Mouse (Mus musculus): ENCODE results near the gene Znrf3.
A peak's percentile ranks its signal among the peaks of the same experiment; 100 is the strongest.

The Znrf3 gene

DNA sequence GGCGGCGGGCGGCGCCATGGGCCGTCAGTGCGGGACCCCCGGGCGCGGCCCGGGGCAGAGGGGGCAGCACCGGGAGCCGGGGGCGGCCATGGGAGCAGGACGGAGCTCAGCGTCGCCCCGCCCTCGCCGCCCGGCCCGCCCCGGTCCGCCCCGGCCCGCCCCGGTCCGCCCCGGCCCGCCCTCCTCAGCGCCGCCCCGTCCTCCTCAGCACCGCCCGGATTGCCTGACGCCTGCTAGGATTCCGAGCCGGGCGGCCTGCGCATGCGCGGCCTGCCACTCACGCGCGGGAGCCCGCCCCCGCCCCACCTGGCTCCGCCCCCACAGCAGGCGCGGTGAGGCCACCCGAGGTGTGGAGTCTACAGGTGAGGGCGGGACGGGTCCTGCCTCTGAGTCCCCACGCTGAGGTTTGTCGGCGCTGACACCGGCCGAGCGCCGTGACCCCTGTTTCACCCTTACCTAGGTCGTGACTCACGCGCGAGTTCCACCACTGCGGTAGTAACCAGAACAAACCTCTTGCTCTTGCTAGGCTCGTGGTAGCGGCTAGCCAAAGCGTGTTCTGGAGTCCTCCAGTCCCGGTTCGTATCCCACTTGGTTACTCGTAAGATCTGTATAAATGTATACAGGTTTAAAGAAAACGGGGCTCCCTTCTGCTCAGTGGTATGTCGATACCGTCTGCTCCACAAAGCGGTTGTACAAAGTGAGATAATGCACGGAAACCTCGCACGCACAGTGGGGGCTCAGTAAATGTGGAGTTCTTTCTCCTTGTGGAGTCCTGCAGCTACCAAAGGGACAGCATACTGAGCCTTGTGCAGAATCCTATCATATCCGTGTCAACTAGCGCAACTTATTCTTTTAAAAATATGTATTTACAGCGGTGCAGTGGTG is 182.9 kb downstream of the Znrf3 start, which contains the start of gene Kremen1:
Gene Kremen1, minus strand, starts transcription at position 51 of the 885 bp plus-strand sequence.
- DNase-seq, result peak; percentile 96

DNA sequence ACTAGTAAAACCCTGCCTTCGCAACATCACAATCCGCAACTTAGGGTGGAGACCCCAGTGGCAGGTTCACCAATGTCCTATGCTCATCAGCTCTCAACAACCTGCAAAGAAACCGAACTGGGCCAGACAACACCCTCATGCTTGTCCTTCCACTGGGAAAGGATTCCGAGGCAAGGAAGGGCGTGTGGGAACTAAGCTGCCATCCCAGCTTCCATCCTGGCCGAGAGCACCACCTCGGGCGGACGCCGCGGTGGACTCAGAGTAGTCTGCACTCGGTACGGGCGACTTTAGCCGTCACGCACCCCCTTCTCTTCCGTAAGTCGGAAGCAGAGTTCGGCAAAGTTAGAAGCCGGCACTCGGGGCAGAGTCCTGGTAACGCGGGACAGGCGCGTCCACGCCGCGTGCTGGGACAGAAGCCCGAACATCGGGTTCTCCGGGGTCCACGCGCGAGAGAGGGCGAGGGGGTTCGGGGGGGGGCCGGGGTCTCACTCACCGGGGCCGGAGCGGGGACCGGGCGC is 183.6 kb downstream of the Znrf3 start:
- peak; percentile 37 for DNase-seq

DNA sequence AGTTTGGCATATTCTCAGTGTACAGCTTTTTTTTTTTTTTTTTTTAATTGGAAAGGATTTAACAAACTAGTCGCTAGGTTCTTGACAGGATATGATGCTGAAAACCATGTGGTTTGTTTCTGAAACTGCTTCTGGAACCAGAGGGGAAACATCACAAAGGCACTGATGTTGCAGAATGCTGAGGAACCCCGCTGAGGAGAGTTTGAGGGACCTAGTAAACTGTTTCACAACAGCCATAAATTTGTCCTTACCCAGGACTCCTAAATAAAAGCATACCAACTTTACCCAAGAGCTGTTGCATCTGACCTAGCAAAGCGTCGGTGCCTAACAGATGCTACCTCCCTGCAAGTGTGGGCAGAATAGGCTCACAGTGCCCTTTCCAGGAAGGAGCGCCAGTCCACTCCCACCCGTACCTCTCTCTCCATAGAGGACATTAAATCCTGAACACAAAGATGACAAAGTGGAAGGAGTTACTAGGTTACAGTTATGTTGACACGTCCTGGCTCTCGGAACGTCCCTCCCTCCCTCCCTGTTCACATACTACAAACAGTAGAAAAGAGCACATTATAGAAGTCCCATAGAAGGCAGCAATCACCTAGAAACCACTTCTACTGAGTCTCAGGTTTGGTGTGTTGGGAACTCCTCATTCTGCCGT is 184.6 kb downstream of the Znrf3 start:
- no peak for DNase-seq

DNA sequence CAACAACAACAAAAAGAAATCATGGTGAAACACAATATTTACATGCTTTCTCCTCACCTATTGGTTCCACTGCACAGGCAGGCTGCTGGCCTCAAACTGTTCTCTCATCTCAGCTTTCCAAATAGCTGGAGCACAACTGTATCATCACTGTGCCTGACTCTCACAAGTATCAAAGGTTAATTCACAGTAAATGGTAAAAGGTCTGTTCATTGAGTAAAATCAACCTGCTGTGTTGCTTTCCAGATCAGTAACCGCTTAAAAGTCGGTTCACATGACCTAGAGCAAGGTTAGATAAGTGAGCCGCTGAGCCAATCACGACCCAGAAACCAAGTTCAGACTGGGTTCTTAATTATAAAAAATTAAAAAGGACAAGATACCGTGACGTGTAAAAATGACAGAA is 186.6 kb downstream of the Znrf3 start:
- no peak for DNase-seq

DNA sequence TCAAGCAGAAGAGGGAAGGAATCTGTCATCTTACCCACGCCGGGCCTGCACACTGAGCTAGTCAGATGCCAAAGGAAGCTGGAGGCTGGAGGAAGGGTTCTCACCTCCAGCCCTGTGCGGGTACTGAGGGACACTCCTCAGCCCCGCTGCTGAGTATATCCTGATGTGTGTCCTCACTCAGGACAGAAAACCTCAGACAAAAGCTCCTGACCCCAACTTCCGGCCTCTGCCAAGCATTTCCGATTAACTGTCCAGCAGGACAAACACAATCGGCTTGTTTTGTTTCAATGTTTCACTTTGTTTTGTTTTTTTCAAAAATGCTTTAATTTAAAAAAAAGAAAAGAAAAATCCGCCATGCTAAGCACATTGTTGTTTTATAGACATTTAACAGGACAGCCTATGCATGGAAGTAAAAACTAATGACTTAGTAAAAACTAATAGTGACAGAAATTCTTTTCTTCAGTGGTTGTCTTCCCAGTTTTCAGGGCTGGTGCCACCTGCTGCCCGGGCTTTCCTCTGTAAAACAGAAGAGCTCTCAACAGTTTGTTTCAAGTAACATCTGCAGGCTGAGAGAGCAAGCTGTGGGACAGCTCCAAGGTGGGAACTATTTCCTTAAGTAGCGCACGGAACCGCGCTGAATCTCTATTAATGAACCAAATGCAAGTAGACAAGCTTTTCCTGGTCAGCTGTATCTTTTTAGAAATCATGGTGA is 187.3 kb downstream of the Znrf3 start:
- DNase-seq, result no peak

DNA sequence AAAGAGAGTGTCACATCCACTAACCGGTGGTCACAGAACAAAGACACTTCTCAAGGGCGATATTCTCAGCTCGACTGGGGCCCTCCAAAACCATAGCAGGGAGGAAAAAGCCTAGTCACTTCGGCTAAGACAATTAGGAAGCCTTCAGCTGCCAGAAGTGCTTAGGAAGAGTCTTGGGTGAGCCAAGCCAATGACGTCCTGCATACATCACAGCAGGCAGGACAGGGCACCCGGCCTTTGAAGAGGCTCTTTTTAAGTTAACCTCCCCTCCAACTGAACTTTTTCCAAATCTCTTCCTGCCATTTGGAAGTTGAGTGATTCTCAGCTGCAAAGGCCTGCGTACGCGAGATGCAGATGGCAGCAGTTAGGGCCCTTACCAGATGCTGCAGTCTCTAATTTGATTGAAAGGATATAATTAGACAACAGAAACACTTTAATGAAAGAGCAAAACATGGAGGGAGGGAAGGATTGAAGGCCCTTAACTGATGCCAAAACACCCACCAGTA is 189.1 kb downstream of the Znrf3 start:
- DNase-seq, result no peak

DNA sequence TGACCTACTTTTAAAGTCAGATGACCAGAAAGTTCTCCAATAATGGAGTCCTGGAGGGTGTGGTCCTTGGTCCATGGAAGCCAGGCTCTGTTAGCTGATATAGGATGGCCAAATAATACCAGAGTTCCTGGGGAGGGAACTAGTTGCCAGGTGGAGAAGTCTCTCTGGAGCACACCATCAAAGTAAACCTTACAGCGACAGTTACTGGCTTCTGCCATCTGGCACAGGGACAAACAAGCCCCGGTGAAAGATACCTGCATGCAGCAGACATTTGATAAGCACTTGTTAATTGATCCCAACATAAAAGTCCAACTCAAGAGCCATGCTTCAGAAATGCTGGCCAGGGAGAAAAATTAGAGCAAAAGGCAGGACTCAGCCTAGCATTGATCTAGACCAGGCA is 190.6 kb downstream of the Znrf3 start:
- no peak for DNase-seq

DNA sequence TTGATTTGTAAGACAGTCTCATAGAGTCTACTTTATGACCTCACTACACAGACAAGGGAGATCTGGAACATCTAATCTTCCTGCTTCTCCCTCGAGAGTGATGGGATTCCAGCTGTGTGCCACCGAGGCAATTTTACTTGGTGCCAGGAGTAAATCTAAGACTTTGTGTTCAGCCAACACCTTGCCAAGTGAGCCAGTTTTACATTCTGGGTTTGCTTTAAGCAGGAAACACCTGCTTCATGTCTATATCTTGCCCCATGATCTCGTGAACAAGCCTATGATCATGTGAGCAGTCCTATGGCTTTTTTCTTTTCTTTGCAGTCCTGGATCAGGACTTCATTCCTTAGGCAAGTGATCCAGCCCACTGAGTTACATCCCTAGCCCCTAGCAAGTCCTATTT is 191.1 kb downstream of the Znrf3 start:
- no peak for DNase-seq

DNA sequence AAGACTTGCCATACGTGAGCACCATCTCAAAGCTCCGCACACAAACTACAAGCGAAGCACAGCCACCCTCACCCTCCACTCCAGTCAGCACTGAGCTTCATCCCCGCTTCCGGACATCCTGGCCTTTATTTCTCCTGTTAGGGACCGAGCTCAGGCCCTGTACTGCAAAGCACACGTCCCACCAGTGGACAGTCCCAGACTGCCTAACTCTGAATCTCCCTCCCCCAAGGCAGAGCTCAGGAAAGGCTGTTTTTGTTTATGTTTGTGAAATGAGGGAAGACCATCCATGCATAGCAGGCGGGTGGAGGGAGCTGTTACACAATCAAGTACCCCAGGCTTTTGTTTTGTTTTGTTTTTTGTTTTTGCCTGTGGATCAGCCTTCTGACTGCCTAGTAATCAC is 191.9 kb downstream of the Znrf3 start:
- DNase-seq, result no peak

DNA sequence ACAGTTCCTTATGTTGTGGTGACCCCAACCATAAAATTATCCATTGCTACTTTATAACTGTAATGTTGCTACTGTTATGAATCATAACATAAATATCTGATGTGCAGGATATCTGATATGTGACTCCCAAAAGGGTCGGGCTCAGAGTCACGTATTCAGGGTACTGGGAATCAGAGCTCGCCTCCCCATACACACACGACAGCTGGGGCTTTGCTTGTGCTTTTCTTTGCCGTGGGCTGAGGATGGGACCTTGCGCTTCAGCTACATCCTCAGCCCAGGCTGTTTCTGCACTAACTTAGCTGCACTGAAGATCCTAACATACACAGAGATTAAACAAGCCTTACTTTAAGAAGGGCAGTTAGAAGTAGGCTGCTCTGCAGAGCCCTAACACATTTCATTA is 193.5 kb downstream of the Znrf3 start:
- DNase-seq, result no peak

DNA sequence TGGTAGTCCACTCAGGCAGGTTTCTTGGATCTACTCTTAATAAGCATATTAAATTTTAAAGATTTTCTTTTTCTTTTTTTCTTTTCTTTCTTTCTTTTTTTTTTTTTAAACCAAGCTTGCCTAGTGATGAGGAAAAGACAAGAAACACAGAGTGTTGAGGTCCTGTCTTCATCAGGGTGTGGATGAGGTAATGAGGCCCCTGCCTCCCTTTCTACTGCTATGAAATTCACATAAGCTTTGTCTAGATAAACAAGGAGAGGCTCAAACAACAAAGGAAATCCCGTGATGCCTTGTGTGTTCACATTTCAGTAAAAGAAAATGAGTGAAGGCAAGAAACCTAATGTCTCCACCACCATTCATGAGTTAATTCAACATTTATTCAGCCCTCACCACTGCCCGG is 196.4 kb downstream of the Znrf3 start:
- DNase-seq, result no peak

DNA sequence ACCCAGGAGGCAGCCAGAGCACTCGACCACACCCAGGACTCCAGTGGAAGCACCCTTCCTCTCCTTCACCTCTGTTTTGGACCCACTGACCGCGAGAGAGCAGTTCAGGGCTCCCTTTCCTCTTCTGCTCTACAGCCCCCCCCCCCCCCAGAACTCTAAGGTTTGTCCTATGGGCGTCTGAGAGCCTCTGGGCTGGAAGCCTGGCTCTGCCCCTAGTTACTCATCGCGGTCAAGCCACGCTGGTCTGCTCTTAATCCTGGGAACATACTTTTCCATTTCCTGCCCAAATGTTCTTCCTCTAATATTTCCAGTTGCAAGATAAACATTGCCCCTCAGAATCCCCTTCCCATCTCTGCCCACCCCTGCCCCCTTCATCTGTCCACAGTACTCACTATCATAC is 199.2 kb downstream of the Znrf3 start:
- DNase-seq, result no peak

DNA sequence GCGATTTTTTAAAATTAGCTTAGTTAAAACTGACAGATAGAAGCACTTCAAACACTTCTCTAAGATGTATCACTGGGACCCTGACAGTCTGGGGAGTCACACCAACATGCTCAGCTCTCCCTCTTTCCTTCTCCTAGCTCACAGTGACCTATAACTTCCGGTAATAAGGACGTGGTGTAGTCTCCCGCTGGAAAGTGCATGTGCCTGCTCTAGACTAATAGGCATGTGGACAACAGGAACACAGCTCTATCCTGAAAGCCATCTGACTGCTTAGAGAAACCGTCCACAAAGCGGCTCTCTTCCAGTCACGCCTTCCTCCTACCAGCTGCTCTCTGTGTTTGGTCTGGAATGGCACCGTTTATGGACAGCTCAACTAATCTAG is 199.9 kb downstream of the Znrf3 start:
- no peak for DNase-seq

DNA sequence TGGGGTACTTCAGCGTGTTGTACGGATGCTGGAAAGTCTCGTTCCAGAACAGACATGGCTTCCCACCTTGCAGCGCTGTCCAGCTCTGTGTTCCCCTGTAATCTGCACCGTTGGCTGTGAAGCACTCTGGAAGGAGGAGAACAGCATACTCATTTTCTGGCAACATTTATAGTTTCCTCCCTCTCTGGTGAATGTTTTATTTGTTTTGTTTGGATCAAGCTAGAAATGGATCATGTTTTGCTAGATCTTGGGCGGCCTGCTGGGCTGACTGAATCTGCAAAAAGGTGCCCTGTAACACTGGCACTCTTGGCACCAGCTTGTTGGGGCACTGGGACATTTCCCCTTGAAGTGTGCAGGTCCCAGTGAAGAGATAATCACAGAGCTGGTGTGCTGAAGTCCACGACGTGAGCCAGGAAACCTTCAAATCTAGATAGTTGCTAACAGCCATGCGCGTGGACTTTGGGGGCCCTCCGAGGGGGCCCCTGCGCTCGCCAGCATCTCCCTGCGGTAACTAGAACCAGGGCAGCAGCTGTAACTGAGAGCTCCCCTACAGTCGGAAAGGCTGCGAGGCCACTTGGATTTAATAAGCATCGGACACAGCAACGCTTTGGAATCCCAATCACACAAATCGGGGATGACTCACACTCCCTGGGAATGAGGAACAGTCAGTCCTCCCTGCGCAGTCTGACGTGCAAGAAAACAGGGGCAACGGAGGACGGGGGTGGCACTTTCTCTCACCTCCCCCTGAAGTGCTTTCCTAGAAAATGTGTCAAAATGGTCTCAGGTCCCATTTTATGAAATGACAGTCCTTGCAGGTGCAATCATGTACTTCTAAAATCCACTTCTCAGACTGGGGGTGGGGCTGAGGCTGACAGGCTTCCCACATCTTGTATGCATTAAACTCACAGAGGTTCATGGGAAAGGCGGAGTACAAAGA is 200.6 kb downstream of the Znrf3 start:
- peak; percentile 14 for DNase-seq

DNA sequence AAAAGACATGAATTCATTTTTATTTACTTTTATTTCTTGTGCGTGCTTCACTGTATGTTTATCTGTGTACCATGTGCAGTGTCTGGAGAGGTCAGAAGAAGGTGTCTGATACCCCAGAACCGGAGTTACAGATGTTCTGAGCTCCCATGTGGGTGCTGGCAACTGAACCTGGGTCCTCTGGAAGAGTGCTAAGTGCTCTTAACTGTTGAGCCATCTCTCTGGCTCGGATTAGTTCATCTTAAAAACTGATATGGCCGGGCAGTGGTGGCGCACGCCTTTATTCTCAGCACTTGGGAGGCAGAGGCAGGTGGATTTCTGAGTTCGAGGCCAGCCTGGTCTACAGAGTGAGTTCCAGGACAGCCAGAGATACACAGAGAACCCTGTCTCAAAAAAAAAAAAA is 201.4 kb downstream of the Znrf3 start:
- DNase-seq, result no peak

DNA sequence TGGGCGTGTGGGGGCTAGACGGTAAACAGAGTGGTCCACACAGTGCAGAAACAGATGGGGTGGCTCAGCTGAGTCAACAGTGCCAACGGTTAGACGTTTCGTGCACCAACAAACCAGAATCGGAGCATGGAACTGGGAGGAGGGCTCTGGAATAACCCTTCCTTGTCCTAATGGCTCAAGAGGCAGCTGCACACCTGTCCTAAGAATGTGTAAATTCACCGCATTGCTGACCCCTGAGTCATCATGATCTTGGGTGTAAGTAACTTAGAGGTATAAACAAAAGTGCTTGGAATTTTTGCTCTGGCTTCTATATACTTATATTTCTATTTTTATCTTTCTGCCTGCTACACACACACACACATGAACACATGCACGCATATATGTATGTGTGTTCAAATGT is 202.5 kb downstream of the Znrf3 start:
- no peak for DNase-seq

DNA sequence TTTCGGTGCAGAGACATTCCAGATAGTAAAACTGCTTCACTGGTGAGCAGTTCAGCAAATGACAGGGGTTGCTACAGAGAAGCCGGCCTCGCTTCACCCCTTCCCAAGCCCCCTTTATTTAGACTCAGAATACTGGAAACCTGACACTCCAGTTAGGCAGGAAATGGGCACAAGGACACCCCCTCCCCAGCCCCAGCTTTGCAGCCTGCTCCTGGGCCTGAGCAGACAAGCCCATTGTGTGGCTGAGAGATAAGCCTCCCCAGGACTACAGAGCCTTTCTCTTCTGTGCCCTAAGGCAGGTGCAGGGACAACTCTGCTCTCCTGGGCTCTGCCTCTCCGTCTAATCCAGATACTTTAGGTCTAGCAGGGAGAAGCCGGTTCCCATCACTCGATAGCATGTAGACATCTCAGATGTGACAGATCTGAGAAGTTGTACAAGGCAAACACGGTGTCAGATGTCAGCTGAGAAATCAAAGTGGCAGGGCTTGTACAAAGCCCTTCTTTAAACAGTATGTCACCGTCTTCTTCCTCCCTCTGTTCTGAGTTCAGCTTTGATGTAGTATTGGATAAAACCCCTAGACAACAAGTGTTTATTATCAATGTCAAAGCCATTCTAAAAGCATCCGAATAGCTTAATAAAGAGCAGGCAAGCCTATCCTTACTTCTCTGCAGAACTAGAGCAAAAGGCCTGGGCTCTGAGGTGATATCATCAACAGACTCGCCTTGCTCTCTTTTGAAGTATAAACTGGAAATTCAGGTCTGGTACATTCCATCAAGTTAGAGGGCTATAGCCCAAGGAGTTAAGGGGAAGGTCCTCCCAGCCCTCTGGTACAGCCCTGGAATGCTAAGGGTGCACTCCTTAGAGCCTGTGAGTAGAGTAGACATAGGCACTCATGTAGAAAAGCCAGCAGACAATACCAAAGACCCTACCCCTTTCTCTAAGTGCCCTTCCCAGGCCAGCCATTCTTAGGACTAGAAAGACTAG is 204.6 kb downstream of the Znrf3 start:
- no peak for DNase-seq
